Mouse (Mus musculus) embryonic facial prominence, embryonic 15.5 days (tissue): ENCODE data around the gene Sema3b. TPM values are rescaled to one million over a fixed set of nuclear protein-coding genes. Genes with fewer than 3 reads are reported as not detected.
"Not testable (repeated sequence)": the region's sequence is repeated elsewhere in the genome, so short reads cannot be mapped to it uniquely, and the experiment has no call there.

Source experiments
- ATAC-seq: fragments of 200-750 bp; cut with Nextera tagmentation; 2 replicates; pipeline ENCODE4 v1.8.0; 2017; ENCODE audit warnings: low read depth, moderate TSS enrichment; ENCODE audit not compliant: insufficient number of reproducible peaks, low FRiP score, low TSS enrichment
- H3K27ac ChIP-seq: fragments of 300-500 bp; sonication (generic); replicated peaks from 2 replicates; pipeline ENCODE4 v1.5.1; 2015; ENCODE audit warnings: mild to moderate bottlenecking, inconsistent platforms
- H3K27me3 ChIP-seq: fragments of 300-500 bp; sonication (generic); 2 replicates; pipeline ENCODE4 v1.6.1; 2015; ENCODE audit warnings: inconsistent platforms
- H3K36me3 ChIP-seq: fragments of 300-500 bp; sonication (generic); 2 replicates; pipeline ENCODE4 v1.6.1; 2015; ENCODE audit warnings: mild to moderate bottlenecking, inconsistent platforms
- H3K4me1 ChIP-seq: fragments of 300-500 bp; sonication (generic); 2 replicates; pipeline ENCODE4 v1.6.1; 2015; ENCODE audit warnings: inconsistent platforms
- H3K4me2 ChIP-seq: fragments of 300-500 bp; sonication (generic); replicated peaks from 2 replicates; pipeline ENCODE4 v1.6.1; 2015; ENCODE audit warnings: mild to moderate bottlenecking, inconsistent platforms
- H3K4me3 ChIP-seq: fragments of 300-500 bp; sonication (generic); replicated peaks from 2 replicates; pipeline ENCODE4 v1.5.1; 2015; ENCODE audit warnings: mild to moderate bottlenecking, inconsistent platforms
- H3K9ac ChIP-seq: fragments of 300-500 bp; sonication (generic); 2 replicates; pipeline ENCODE4 v1.6.1; 2015; ENCODE audit warnings: inconsistent platforms
- H3K9me3 ChIP-seq: fragments of 300-500 bp; sonication (generic); replicated peaks from 2 replicates; pipeline ENCODE4 v1.6.1; 2016; ENCODE audit warnings: inconsistent platforms
- WGBS: fragments of 180-500 bp; shearing (Covaris S2); methylation state at CpG from one replicate; pipeline ENCODE4 v1.1.7; 2015; 5-methylcytosine and 5-hydroxymethylcytosine counted together
- polyA plus RNA-seq: library from polyadenylated mRNA; unstranded; fragments of >200 nt; fragmentation: Nextera tagmentation; extraction: Ambion mirVana; gene quantifications from 2 replicates; pipeline ENCODE4 v1.2.1, GENCODE M21; 2015

Sema3b gene
- polyA plus RNA-seq, 1 experiment from 2014 or later, result 21.2 TPM

GRCm38 (mm10) chr9:107573774-107574173 is 35.3 kb downstream of the Sema3b start:
- H3K4me1 ChIP-seq, result peaks cover 58% of the 10 kb centered on the region

GRCm38 (mm10) chr9:107572327-107572662 is 36.7 kb downstream of the Sema3b start:
- Histone ChIP-seq H3K4me1 (peaks cover 56% of the 10 kb centered on the region), H3K27ac (no peak overlapping the region), H3K36me3 (peaks cover 42% of the 10 kb centered on the region), H3K4me2 (no peak overlapping the region), H3K9me3 (no peaks in the 10 kb centered on the region), H3K4me3 (no peak overlapping the region), H3K27me3 (no peaks in the 10 kb centered on the region), H3K9ac (no peak overlapping the region)
- 95% methylated on average over 2 of the region's 2 CpGs for WGBS
- ATAC-seq, result no peak

More at GRCm38 (mm10) chr9:107573774-107574173, 35.3 kb downstream of the Sema3b start:
- not testable (repeated sequence) for H3K27ac ChIP-seq, ATAC-seq, H3K9ac ChIP-seq, H3K9me3 ChIP-seq, H3K4me2 ChIP-seq, H3K27me3 ChIP-seq, H3K4me3 ChIP-seq
- 85% methylated on average over 6 of the region's 6 CpGs for WGBS
- H3K36me3 ChIP-seq, result peaks cover 42% of the 10 kb centered on the region

GRCm38 (mm10) chr9:107571534-107572326 is 37.3 kb downstream of the Sema3b start:
- Histone ChIP-seq H3K27me3 (no peaks in the 10 kb centered on the region), H3K36me3 (peaks cover 42% of the 10 kb centered on the region), H3K4me3 (peak overlapping the region; percentile 88; the same call in 1 of the 2 replicates), H3K9me3 (no peaks in the 10 kb centered on the region), H3K4me2 (no peak overlapping the region), H3K9ac (no peak overlapping the region), H3K4me1 (peaks cover 54% of the 10 kb centered on the region), H3K27ac (no peak overlapping the region)
- WGBS, result 92% methylated on average over 22 of the region's 22 CpGs
- no peak for ATAC-seq

- 88% methylated on average over 21 of the region's 21 CpGs for WGBS
- H3K36me3 ChIP-seq, result peaks cover 42% of the 10 kb centered on the region
- H3K27ac ChIP-seq, result no peak overlapping the region
- H3K4me1 ChIP-seq, result peaks cover 51% of the 10 kb centered on the region
- no peaks in the 10 kb centered on the region for H3K9me3 ChIP-seq
- no peak overlapping the region for H3K9ac ChIP-seq
- no peak for ATAC-seq
- peak overlapping the region; percentile 61 for H3K4me2 ChIP-seq
- H3K4me3 ChIP-seq, result peak overlapping the region; percentile 88
- H3K27me3 ChIP-seq, result no peaks in the 10 kb centered on the region
Measured at GRCm38 (mm10) chr9:107570845-107571244, 38.2 kb downstream of the Sema3b start.

- peaks cover 48% of the 10 kb centered on the region for H3K4me1 ChIP-seq
- H3K4me2 ChIP-seq, result peak overlapping the region; percentile 61
- H3K27me3 ChIP-seq, result no peaks in the 10 kb centered on the region
- peak overlapping the region; percentile 88 for H3K4me3 ChIP-seq
- peak overlapping the region; percentile 92 for H3K27ac ChIP-seq
- H3K36me3 ChIP-seq, result peaks cover 48% of the 10 kb centered on the region
- H3K9ac ChIP-seq, result peak overlapping the region; percentile 70
- no peak for ATAC-seq
- H3K9me3 ChIP-seq, result no peaks in the 10 kb centered on the region
- 23% methylated on average over 13 of the region's 13 CpGs for WGBS
Measured at GRCm38 (mm10) chr9:107570016-107570415, 39.0 kb downstream of the Sema3b start.

GRCm38 (mm10) chr9:107569270-107569669 is 39.8 kb downstream of the Sema3b start:
- peak; percentile 3; the same call in 1 of the 2 replicates for ATAC-seq
- H3K4me1 ChIP-seq, result peaks cover 54% of the 10 kb centered on the region
- no peaks in the 10 kb centered on the region for H3K9me3 ChIP-seq
- under 1% methylated on average over 23 of the region's 23 CpGs for WGBS
- peaks cover 46% of the 10 kb centered on the region for H3K36me3 ChIP-seq
- peak overlapping the region; percentile 88 for H3K4me3 ChIP-seq
- H3K27ac ChIP-seq, result peak overlapping the region; percentile 92
- H3K4me2 ChIP-seq, result peak overlapping the region; percentile 61
- no peaks in the 10 kb centered on the region for H3K27me3 ChIP-seq
- H3K9ac ChIP-seq, result peak overlapping the region; percentile 70

GRCm38 (mm10) chr9:107568331-107569261 is 40.4 kb downstream of the Sema3b start:
- Histone ChIP-seq H3K27me3 (no peaks in the 10 kb centered on the region), H3K4me3 (peak overlapping the region; percentile 88), H3K9me3 (no peaks in the 10 kb centered on the region), H3K36me3 (peaks cover 42% of the 10 kb centered on the region), H3K27ac (peak overlapping the region; percentile 92), H3K4me2 (peak overlapping the region; percentile 61), H3K9ac (peak overlapping the region; percentile 70), H3K4me1 (peaks cover 60% of the 10 kb centered on the region)
- under 1% methylated on average over 41 of the region's 41 CpGs for WGBS
- peak; percentile 86 for ATAC-seq

- no peaks in the 10 kb centered on the region for H3K9me3 ChIP-seq
- no peaks in the 10 kb centered on the region for H3K27me3 ChIP-seq
- peak within 1 kb of the TSS; percentile 92 for H3K27ac ChIP-seq
- peak within 1 kb of the TSS; percentile 70 for H3K9ac ChIP-seq
- H3K4me1 ChIP-seq, result peaks cover 67% of the 10 kb centered on the region
- peak within 1 kb of the TSS; percentile 61 for H3K4me2 ChIP-seq
- H3K4me3 ChIP-seq, result peak within 1 kb of the TSS; percentile 88
- peaks cover 35% of the 10 kb centered on the region for H3K36me3 ChIP-seq
- no peak for ATAC-seq
- WGBS, result 10% methylated on average over 18 of the region's 18 CpGs
Measured at GRCm38 (mm10) chr9:107567702-107568319, 41.2 kb downstream of the Sema3b start, which contains the start of gene Hyal2. Gene Hyal2, plus strand, starts transcription at chr9:107567945.

- ATAC-seq, result no peak
- H3K9ac ChIP-seq, result no peak overlapping the region
- H3K4me1 ChIP-seq, result peaks cover 64% of the 10 kb centered on the region
- 0 out of 2 replicates have a peak overlapping the region, but pooled peaks have one; percentile 59 for H3K27ac ChIP-seq
- H3K4me2 ChIP-seq, result peak overlapping the region; percentile 61; the same call in 1 of the 2 replicates
- H3K9me3 ChIP-seq, result no peaks in the 10 kb centered on the region
- WGBS, result 65% methylated on average over 3 of the region's 3 CpGs
- H3K36me3 ChIP-seq, result peaks cover 31% of the 10 kb centered on the region
- no peak overlapping the region for H3K4me3 ChIP-seq
- no peaks in the 10 kb centered on the region for H3K27me3 ChIP-seq
Measured at GRCm38 (mm10) chr9:107566855-107567254, 42.2 kb downstream of the Sema3b start.

GRCm38 (mm10) chr9:107566041-107566709 is 42.9 kb downstream of the Sema3b start:
- no peaks in the 10 kb centered on the region for H3K9me3 ChIP-seq
- ATAC-seq, result no peak
- H3K27ac ChIP-seq, result peak overlapping the region; percentile 59; the same call in 1 of the 2 replicates
- no peak overlapping the region for H3K4me3 ChIP-seq
- no peak overlapping the region for H3K9ac ChIP-seq
- H3K36me3 ChIP-seq, result peaks cover 31% of the 10 kb centered on the region
- H3K27me3 ChIP-seq, result no peaks in the 10 kb centered on the region
- WGBS, result 55% methylated on average over 15 of the region's 15 CpGs
- peaks cover 57% of the 10 kb centered on the region for H3K4me1 ChIP-seq
- no peak overlapping the region; the same call in 1 of the 2 replicates for H3K4me2 ChIP-seq
